Mouse (Mus musculus) neutrophil, adult 5-6 weeks (primary cell): Measurements from ENCODE around the gene Tomm22. TPM values are rescaled to one million over a fixed set of nuclear protein-coding genes. Genes with fewer than 3 reads are reported as not detected.

Experiments used
- ATAC-seq: fragments of 151-379, 151-347 bp; 2 replicates; pipeline ENCODE4 v1.8.0; 2017; ENCODE audit warnings: mild to moderate bottlenecking, moderate TSS enrichment; ENCODE audit not compliant: insufficient number of reproducible peaks, poor library complexity, low FRiP score, severe bottlenecking; ENCODE audit errors: extremely low read depth
- total RNA-seq: library from RNA; stranded (forward); fragments of 200-1000 nt; gene quantifications from 2 replicates; pipeline ENCODE4 v1.2.3, GENCODE M21; 2017

Gene Tomm22
- total RNA-seq, 1 experiment from 2014 or later, result 76.0 TPM

- ATAC-seq, result no peak
Observed at GRCm38 (mm10) chr15:79706603-79707214, 36.0 kb downstream of the Tomm22 start.

GRCm38 (mm10) chr15:79708229-79708822, 37.7 kb downstream of the Tomm22 start:
- ATAC-seq, result peak; percentile 51

DNA sequence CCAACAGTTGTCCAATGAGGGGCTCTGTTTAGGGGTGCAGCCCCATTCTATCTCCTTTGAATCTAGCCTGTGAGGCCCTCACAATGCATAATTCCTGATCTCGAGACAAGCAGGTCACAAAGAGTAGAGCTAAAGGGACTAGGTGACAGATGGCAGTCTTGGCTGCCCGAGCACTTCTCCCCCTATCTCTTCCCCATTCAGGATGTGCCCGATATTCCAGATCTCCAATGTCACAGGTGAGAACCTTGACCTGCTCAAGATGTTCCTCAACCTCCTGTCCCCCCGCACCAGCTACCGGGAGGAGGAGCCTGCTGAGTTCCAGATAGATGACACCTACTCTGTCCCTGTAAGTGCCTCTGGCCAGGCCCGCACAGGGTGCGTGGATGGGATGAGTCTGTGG, 45.0 kb downstream of the Tomm22 start:
- no peak for ATAC-seq

GRCm38 (mm10) chr15:79716710-79717109, 46.0 kb downstream of the Tomm22 start:
- no peak for ATAC-seq

DNA sequence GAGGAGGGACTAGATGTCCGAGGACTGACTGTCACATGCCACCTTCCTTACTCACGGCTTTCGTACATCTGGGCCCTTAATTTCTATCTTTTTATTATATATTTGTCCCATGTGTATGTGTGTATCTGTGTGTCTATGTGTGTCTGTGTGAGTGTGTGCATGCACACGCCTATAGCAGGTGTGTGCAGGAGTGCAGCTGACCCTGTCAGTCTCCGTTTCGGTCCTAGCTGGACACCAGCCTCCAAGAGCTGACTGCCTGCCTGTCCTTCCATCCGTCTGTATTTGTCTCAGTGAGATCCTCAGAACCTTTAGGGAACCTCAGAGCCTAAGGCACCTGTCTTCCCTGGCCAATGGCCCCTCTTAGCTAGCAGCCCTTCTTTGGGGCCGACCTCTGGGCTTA, 49.6 kb downstream of the Tomm22 start:
- no peak for ATAC-seq

DNA sequence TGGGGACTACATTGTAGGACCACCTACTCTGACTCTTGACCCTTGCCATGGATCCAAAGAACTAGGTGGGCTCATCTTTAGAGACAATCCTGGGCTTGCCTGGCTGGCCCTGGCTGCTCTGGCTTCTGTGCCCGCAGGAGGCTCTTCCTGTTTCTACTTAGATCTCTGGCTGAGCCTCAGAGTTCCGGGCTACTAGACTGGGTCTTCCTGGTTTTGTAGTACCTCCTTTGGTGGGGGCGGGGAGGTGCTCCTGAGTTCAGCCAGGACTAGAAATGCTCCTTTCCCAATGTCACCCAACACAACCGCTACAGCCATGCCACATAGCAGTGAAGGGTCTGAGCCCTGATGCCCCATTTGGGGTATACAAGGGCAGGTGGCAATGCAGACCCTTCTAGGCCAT, 50.1 kb downstream of the Tomm22 start:
- ATAC-seq, result no peak

Other genes with a start within 250 kb of the Tomm22 start
- 83.1 and 92.8 TPM in 2 replicates for gene Csnk1e, start 215.3 kb upstream of the Tomm22 start, total RNA-seq
- gene Kcnj4, start 165.6 kb upstream of the Tomm22 start, total RNA-seq, result not detected in 2 replicates
- gene Kdelr3, start 154.4 kb upstream of the Tomm22 start, total RNA-seq, result not detected in 2 replicates
- gene Ddx17, start 124.1 kb upstream of the Tomm22 start, total RNA-seq, result 371 and 386 TPM in 2 replicates
- gene Dmc1, start 65.8 kb upstream of the Tomm22 start, total RNA-seq, result not detected in 2 replicates
- 12.3 and 19.3 TPM in 2 replicates for gene Fam227a, start 11.9 kb upstream of the Tomm22 start, total RNA-seq
- 18.8 and 22.0 TPM in 2 replicates for gene Cby1, start 11.7 kb upstream of the Tomm22 start, total RNA-seq
- 17.2 and 20.5 TPM in 2 replicates for gene Josd1, start 17.1 kb downstream of the Tomm22 start, total RNA-seq
- 67.9 and 87.6 TPM in 2 replicates for gene Gtpbp1, start 20.0 kb downstream of the Tomm22 start, total RNA-seq
- 268 and 275 TPM in 2 replicates for gene Sun2, start 71.7 kb downstream of the Tomm22 start, total RNA-seq
- 11.6 and 12.2 TPM in 2 replicates for gene Dnal4, start 107.0 kb downstream of the Tomm22 start, total RNA-seq
- 0.12 TPM in 2 replicates for gene Nptxr, start 133.9 kb downstream of the Tomm22 start, total RNA-seq
- not detected in 2 replicates for gene Npcd, start 163.4 kb downstream of the Tomm22 start, total RNA-seq
- 11.3 and 12.0 TPM in 2 replicates for gene Cbx6, start 163.8 kb downstream of the Tomm22 start, total RNA-seq
- 473 and 531 TPM in 2 replicates for gene Apobec3, start 220.8 kb downstream of the Tomm22 start, total RNA-seq